Mouse (Mus musculus) kidney, postnatal 14 days (tissue): ENCODE results near the gene Gm20481.
A peak's percentile ranks its signal among the peaks of the same experiment; 100 is the strongest.
"Not testable (repeated sequence)": the region's sequence is repeated elsewhere in the genome, so short reads cannot be mapped to it uniquely, and the experiment has no call there.

Source experiments
- DNase-seq: peaks from one replicate; pipeline ENCODE4 v3.0.0; 2022; ENCODE audit warnings: mixed read lengths

The Gm20481 gene

GRCm38 (mm10) chr17:35005158-35005557 lies 35.4 kb downstream of the Gm20481 start:
- DNase-seq: no peak

- not testable (repeated sequence) for DNase-seq
Observed at GRCm38 (mm10) chr17:35005902-35006301, 36.2 kb downstream of the Gm20481 start.

GRCm38 (mm10) chr17:35007387-35007991 lies 37.8 kb downstream of the Gm20481 start:
- no peak for DNase-seq

- DNase-seq: no peak
Observed at GRCm38 (mm10) chr17:35009586-35009985, 39.9 kb downstream of the Gm20481 start.

- DNase-seq: no peak
Observed at GRCm38 (mm10) chr17:35011440-35011839, 41.7 kb downstream of the Gm20481 start.

DNA sequence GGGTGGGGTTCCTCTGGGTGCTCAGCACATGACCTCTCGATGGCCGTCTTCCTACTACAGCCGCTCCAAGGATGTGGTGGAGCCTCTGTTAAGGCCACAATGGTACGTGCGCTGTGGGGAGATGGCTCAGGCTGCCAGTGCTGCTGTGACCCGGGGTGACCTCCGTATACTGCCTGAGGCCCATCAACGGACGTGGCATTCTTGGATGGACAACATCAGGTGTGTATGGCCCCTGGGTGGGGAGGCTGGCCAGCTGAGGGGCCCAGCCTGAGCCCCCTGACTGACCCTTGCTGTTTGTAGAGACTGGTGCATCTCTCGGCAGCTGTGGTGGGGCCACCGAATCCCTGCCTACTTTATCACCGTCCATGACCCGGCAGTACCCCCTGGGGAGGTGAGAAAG lies 42.7 kb downstream of the Gm20481 start:
- DNase-seq: no peak

DNA sequence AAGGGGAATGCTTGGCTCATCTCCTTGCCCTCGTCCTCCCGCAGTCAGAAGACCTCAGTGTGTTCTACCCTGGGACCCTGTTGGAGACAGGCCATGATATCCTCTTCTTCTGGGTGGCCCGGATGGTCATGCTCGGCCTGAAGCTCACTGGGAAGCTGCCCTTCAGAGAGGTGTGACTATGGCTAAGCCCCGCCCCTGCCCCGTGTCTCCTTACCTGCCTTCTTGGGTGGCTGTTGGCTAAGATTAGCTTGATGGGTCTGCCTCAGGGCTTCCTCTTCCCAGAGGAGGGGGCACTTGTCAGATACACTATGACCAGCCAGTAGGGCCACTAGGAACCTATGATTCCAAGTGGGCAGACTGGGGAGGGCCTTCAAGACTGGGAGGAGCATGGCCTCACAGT lies 43.5 kb downstream of the Gm20481 start:
- DNase-seq: no peak

DNA sequence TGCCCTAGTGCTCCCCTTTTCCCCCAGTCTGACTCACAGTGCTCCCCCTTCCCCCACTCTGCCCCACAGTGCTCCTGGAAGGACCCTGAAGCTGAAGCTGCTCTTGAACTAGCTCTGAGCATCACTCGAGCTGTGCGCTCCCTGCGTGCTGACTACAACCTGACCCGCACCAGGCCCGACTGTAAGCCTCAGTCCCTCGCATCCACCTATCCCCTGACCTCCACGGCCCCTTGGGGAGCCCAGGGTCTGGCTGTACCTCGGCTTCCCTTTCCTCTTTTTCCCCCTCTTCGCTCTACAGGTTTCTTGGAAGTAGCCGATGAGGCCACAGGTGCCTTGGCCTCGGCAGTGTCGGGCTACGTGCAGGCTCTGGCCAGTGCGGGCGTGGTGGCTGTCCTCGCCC lies 45.6 kb downstream of the Gm20481 start:
- DNase-seq: no peak

- peak; percentile 46 for DNase-seq
Observed at GRCm38 (mm10) chr17:35016376-35016775, 46.7 kb downstream of the Gm20481 start, which contains the start of gene Vwa7. TSS of gene Vwa7 (plus strand) at chr17:35016579.

DNA sequence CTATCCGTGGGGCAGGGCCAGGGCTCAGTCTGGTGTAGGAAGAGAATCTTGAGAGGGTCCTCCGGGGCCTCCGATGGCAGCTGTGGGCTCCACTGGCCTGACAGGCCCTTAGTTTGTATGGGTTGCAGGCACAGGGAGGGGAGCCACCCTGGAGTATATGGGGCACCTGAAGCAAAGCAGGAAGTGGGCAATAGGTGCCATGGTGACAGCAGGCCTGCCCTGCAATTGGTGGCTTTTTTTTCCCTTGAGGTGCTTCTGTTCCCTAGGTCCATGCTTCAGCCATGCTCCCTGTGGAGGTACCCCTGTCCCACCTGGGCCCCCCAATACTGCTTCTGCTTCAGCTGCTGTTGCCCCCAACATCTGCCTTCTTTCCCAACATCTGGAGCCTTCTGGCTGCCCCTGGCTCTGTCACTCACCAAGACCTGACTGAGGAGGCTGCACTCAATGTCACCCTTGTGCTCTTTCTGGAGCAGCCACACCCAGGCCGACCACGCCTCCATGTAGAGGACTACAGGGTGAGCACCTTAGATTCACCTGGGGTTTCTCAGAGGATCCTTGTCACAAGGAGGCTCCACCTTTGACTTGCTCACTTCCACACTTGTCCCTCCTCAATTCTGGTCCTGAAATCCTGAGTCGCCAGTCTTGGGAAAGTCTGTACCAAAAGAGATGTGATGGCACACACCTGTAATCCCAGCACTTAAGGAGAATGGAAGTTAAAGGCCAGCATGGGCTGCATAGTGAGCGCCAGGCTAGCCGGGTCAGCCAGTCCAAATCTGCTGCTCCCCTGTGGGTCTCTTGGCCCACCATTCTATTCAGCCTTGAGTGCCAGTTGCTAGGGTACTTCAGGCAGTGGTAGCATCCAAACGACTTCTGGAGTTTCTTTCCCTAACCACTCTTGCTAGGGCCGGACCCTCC lies 47.3 kb downstream of the Gm20481 start:
- DNase-seq: no peak

DNA sequence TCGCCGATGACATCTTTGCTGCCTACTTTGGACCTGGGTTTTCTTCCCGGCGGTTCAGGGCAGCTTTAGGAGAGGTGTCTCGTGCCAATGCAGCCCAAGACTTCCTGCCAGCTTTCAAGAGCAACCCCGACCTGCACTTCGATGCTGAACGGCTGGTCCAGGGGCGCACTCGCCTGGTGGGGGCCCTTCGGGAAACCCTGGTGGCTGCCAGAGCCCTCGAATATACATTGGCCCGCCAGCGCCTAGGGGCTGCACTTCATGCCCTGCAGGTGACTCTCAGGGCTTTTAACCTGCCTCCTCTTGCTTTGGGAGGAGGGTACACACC lies 48.0 kb downstream of the Gm20481 start:
- no peak for DNase-seq

GRCm38 (mm10) chr17:35018171-35018570 lies 48.5 kb downstream of the Gm20481 start:
- DNase-seq: no peak

DNA sequence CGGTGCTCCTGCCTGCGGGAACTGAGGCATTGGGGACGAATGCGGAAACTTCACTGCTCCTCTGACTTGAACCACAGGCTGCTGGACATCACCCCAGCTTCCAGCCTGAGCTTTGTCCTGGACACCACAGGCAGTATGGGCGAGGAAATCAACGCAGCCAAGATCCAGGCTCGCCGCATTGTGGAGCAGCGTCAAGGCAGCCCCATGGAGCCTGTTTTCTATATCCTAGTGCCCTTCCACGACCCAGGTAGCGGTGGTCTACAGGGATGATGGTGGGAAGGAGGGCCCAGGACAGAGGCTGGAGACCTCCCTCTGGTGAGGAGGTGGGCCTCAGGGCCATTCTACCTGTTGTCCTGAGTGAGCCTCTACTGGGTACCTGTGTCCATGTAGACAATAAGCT lies 50.2 kb downstream of the Gm20481 start:
- DNase-seq: no peak

GRCm38 (mm10) chr17:35020551-35020950 lies 50.8 kb downstream of the Gm20481 start:
- DNase-seq: no peak

DNA sequence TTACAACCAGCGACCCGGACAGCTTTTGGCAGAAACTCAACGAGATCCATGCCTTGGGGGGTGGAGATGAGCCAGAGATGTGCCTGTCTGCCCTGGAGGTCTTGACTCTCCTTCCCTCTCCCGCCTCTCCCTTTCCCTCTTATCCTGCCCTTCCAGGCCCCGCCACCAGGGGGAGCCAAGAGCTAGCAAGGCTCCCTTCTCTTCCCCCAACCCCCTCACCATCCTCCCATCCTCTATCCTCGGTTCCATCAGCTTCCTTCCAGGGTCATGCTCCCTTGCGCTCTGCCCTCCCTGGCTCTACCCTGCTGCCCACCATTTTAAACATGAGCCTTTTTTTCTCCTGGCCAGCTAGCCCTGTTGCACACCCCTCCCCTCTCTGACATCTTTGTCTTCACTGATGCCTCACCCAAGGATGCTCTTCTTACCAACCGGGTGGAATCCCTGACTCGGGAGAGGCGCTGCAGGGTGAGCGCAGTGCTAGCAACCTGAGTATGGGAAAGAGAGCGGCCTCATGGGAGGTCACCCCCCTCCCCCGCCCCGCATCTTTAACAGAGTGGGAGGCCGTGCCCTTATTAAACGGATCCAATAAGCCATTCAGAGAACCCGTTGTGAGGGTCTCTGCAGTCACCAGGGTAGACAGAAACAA lies 51.6 kb downstream of the Gm20481 start:
- DNase-seq: peak; percentile 90
